Mouse (Mus musculus) C2C12 (cell line): ENCODE results near the gene Ptn. TPM values are rescaled to one million over a fixed set of nuclear protein-coding genes. Genes with fewer than 3 reads are reported as not detected.

Source experiments
- H3K27me3 ChIP-seq: one replicate; pipeline ENCODE4 v1.6.1; 2011; ENCODE audit not compliant: control insufficient read depth, insufficient read depth, insufficient read length
- H3K36me3 ChIP-seq: one replicate; pipeline ENCODE4 v1.6.1; 2011; ENCODE audit not compliant: control insufficient read depth, insufficient read depth
- H3K4me3 ChIP-seq: one replicate; pipeline ENCODE4 v1.5.1; 2011; ENCODE audit warnings: mild to moderate bottlenecking, control low read depth; ENCODE audit not compliant: poor library complexity, insufficient read depth, severe bottlenecking
- H3K79me2 ChIP-seq: one replicate; pipeline ENCODE4 v1.6.1; 2011; ENCODE audit not compliant: control insufficient read depth, insufficient read depth
- H3K79me3 ChIP-seq: one replicate; pipeline ENCODE4 v1.6.1; 2011; ENCODE audit warnings: low read depth, control low read depth
- H3ac ChIP-seq: one replicate; pipeline ENCODE3; 2011; ENCODE audit warnings: low read depth; ENCODE audit not compliant: control insufficient read depth, insufficient read length
- CEBPB ChIP-seq: IDR thresholded peaks from one replicate; pipeline ENCODE4 v1.6.1; 2011; ENCODE audit warnings: low read depth, mild to moderate bottlenecking, control low read depth, moderate library complexity
- CTCF ChIP-seq: IDR thresholded peaks from one replicate; pipeline ENCODE4 v1.5.1; 2011; ENCODE audit not compliant: control insufficient read depth, insufficient read depth, insufficient read length
- FOSL1 ChIP-seq: IDR thresholded peaks from one replicate; pipeline ENCODE4 v1.8.0; 2011; ENCODE audit warnings: mild to moderate bottlenecking, low read length; ENCODE audit not compliant: poor library complexity, insufficient read depth, severe bottlenecking
- MAX ChIP-seq: IDR thresholded peaks from one replicate; pipeline ENCODE4 v1.6.1; 2011; ENCODE audit warnings: mild to moderate bottlenecking, control low read depth
- MYOD1 ChIP-seq: IDR thresholded peaks from one replicate; pipeline ENCODE4 v1.6.1; 2011; ENCODE audit warnings: low read depth; ENCODE audit not compliant: control insufficient read depth, insufficient read length
- MYOG ChIP-seq: IDR thresholded peaks from one replicate; pipeline ENCODE4 v1.6.1; 2011; ENCODE audit not compliant: control insufficient read depth, insufficient read length; ENCODE audit errors: extremely low read depth
- USF1 ChIP-seq: IDR thresholded peaks from one replicate; pipeline ENCODE4 v1.6.1; 2011; ENCODE audit warnings: low read depth, mild to moderate bottlenecking, control low read depth, moderate library complexity
- polyA plus RNA-seq: library from polyadenylated mRNA; unstranded; fragments of >200 nt; fragmentation: generic; extraction: Trizol; gene quantifications from one replicate; pipeline ENCODE4 v1.2.1, GENCODE M21; 2012; ENCODE audit warnings: missing spikeins

Gene Ptn
- polyA plus RNA-seq, 1 experiment: 2.4 TPM

DNA sequence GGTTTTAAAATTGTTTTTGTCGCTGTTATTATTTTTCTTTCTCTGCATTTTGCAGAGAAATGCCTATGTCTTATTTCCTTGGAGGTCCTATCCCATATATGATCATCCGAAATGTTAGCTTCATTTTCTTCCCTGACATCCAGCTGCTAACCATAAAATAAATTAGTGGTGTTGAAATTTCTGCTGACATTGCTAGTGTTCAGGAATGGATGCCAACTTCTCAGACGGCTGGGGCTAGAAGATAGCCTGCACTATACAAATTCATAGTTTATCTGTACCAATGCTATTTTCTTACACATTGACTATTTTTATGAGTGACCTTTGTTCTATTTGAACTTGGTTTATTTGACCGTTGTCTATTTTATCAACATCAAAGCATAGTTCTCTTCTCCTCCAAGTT lies 20.8 kb downstream of the Ptn start:
- Histone ChIP-seq H3K4me3 (no peak overlapping the region), H3ac (no peak overlapping the region), H3K79me2 (no peaks in the 10 kb centered on the region), H3K27me3 (no peaks in the 10 kb centered on the region), H3K79me3 (no peaks in the 10 kb centered on the region), H3K36me3 (no peaks in the 10 kb centered on the region)
- TF ChIP-seq CTCF: no peak
- TF ChIP-seq MYOG: no peak
- no peak for TF ChIP-seq MYOD1
- no peak for TF ChIP-seq FOSL1
- no peak for TF ChIP-seq MAX
- TF ChIP-seq CEBPB: no peak
- no peak for TF ChIP-seq USF1

DNA sequence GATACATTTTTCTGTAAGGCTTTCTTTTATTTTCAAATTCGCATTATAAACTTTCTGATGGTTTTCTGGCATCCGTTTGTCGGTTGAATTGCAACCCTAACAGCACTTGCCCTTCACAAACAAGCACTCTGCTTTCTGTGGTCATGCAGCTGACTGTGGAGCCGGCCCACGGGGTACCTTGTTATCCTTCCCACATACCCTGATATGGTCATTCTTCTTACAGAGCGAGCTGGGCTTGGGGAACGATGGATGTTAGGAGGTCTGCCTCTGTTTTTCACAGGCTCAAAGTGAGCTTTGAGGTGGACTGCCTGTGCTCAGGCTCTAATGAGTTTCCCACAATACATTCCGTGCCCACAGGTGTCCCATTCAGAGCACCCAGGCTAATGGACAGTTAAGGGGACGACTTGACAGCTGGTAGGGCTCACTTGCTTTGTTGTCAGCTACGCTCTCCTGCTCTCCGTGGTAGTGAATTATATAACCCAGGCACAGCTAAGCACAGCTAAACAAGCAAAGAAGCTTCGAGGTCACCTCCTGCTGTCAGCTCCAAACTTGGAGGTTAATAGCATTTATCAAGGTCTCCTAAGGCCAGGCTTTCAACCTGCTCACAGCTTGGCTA lies 21.3 kb downstream of the Ptn start:
- Histone ChIP-seq H3K36me3 (no peaks in the 10 kb centered on the region), H3K79me2 (no peaks in the 10 kb centered on the region), H3ac (no peak overlapping the region), H3K4me3 (no peak overlapping the region), H3K27me3 (no peaks in the 10 kb centered on the region), H3K79me3 (no peaks in the 10 kb centered on the region)
- TF ChIP-seq MYOG (no peak), MYOD1 (no peak), MAX (no peak), CTCF (no peak), FOSL1 (no peak), USF1 (no peak), CEBPB (no peak)

DNA sequence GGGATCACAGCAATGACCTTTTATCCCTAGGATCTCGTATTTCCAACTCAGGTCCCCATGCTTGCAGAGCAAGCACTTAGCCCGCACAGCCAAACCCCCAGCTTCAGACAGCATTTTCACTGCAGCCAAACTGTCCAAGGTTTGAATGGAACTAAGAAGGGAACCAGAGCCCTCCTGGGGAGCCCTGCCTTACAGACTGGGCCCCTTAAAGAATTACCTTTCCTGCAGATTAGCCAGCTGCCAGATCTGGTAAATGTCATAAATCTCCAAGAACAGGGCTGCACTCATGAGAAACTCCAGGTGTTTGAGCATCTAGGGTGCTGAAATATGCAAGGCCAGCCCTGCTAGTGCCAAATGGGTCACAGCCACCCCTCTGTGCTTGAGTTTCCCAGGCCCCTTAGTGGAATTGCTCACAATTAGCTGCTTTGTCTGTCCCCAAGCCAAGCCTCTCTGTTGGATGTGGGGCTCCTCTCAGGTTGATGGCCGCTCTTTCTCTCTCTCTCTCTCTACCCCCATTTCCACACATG lies 25.3 kb downstream of the Ptn start:
- TF ChIP-seq MYOG (no peak), CTCF (no peak), CEBPB (no peak), FOSL1 (no peak), MYOD1 (no peak), MAX (no peak), USF1 (no peak)
- no peaks in the 10 kb centered on the region for H3K79me3 ChIP-seq

DNA sequence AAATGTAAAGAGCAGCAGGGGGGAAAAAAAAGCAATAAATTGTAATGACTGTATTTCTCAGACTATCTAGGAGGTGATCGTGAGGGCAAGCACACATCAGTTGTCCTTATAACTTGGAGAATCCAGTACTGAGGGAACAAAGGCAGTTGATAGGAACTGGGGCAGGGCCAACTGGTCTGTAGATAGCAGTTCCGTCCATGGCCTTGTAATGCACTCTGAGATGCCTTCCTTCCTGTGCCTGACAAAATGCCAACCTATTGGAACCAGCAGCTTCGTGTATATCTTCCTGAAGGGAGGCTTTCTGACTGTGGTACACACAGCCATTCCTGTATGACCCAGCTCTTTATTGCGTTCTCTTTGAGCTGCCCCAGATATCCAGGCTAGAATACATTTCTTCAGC lies 27.5 kb downstream of the Ptn start:
- TF ChIP-seq CEBPB (no peak), CTCF (no peak), USF1 (no peak), MYOG (no peak), FOSL1 (no peak), MAX (no peak), MYOD1 (no peak)
- H3K36me3 ChIP-seq: no peaks in the 10 kb centered on the region

More for the DNA sequence above, 25.3 kb downstream of the Ptn start:
- H3K27me3 ChIP-seq: no peaks in the 10 kb centered on the region
- H3K36me3 ChIP-seq: no peaks in the 10 kb centered on the region
- H3ac ChIP-seq: no peak overlapping the region
- no peaks in the 10 kb centered on the region for H3K79me2 ChIP-seq
- H3K4me3 ChIP-seq: no peak overlapping the region

DNA sequence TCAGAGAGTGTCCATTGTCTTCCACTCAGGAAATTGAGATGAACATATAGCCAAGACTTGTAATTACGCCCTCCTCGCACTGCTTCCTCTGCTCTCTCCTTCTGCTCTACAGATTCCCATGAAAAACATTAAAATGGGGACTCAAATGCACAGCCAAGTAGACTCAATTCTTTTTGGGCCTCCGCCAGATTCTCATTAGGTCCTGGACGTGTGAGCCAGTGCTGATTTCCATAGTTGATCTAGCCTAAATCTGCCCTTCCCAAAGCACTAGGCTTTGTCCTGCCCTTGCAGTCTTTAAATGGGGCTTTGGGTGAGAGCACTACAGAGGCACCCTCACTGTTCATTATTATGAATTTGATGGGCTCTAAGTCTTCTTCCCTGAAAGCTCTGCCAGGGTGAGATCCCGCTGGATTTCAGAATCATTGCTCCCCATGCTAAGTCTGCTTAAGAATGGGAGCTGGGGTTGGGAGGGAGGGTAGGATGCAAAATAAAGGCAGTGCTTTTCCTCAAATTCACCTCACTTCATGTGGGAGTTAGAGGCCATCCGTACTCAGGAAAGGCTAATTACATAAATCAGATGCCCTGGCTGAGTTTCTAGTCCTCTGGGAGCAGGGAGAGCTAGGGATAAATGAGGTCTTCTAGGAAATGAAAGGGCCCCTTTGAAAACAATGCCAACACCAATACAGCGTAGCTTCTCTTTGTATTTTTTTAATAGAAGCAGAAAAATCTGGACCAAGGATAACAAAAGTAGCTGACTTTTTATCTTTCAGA lies 32.3 kb downstream of the Ptn start:
- no peaks in the 10 kb centered on the region for H3K79me2 ChIP-seq
- no peaks in the 10 kb centered on the region for H3K27me3 ChIP-seq
- no peaks in the 10 kb centered on the region for H3K36me3 ChIP-seq
- no peaks in the 10 kb centered on the region for H3K79me3 ChIP-seq
- TF ChIP-seq USF1 (no peak), MAX (no peak), CEBPB (no peak), CTCF (no peak), MYOG (no peak), FOSL1 (no peak), MYOD1 (no peak)
- no peak overlapping the region for H3ac ChIP-seq
- H3K4me3 ChIP-seq: no peak overlapping the region

More for the DNA sequence above, 27.5 kb downstream of the Ptn start:
- no peaks in the 10 kb centered on the region for H3K79me2 ChIP-seq
- H3K4me3 ChIP-seq: no peak overlapping the region
- H3K79me3 ChIP-seq: no peaks in the 10 kb centered on the region
- no peaks in the 10 kb centered on the region for H3K27me3 ChIP-seq
- H3ac ChIP-seq: no peak overlapping the region
